Mouse (Mus musculus) Patski (cell line): Measurements from ENCODE around the gene Plau. TPM values are rescaled to one million over a fixed set of nuclear protein-coding genes. Genes with fewer than 3 reads are reported as not detected.

ENCODE experiments used
- ATAC-seq: fragments of 100-300 bp; one replicate; pipeline ENCODE4 v1.8.0; 2021
- CTCF ChIA-PET: fragments of 350-600 bp; sonication (Branson Sonifier 250); formaldehyde crosslinking; loops from one replicate; lab custom pipeline; 2022; ENCODE audit warnings: inconsistent platforms; lab: Charles Lee
- POLR2A ChIA-PET: fragments of 350-600 bp; sonication (Branson Sonifier 250); formaldehyde crosslinking; loops from one replicate; lab custom pipeline; 2022; ENCODE audit warnings: antibody characterized with exemption, inconsistent platforms; lab: Charles Lee
- DNase-seq: peaks from one replicate; pipeline ENCODE4 v3.0.0-alpha.2; 2011; ENCODE audit warnings: low read depth, low spot score
- H3K27me3 ChIP-seq: fragments of 371-371 bp; one replicate; pipeline ENCODE4 v1.5.1; 2021
- CTCF ChIP-seq: fragments of 100-300 bp; IDR thresholded peaks from one replicate; pipeline ENCODE4 v1.5.1; 2021
- in situ Hi-C: fragments of 300-500 bp; cut with MboI; formaldehyde crosslinking; loops from 3 replicates; pipeline ENCODE4 v1.11.1; 2018; ENCODE audit warnings: low pct_unique_long_range_greater_than_20kb, mixed read lengths
- polyA plus RNA-seq: library from polyadenylated mRNA; unstranded; gene quantifications from one replicate; pipeline ENCODE4 v1.2.3, GENCODE M21; 2021

Gene Plau
- polyA plus RNA-seq, 1 experiment from 2014 or later = 88.3 TPM

GRCm38 (mm10) chr14:20827491-20827890 is 9.0 kb upstream of the Plau start:
- TF ChIP-seq CTCF = no peak
- DNase-seq = no peak
- H3K27me3 ChIP-seq = no peaks in the 10 kb centered on the region
- CTCF ChIA-PET = no interaction called here
- POLR2A ChIA-PET = no interaction called here
- ATAC-seq = no peak
- in situ Hi-C loops = no loop called here

GRCm38 (mm10) chr14:20828524-20828923 is 7.9 kb upstream of the Plau start:
- no peak for TF ChIP-seq CTCF
- no peak for DNase-seq
- POLR2A ChIA-PET = no interaction called here
- no peaks in the 10 kb centered on the region for H3K27me3 ChIP-seq
- CTCF ChIA-PET = no interaction called here
- in situ Hi-C loops = no loop called here
- ATAC-seq = no peak

- ChIA-PET POLR2A (no interaction called here), CTCF (interaction anchor here (1.0 kb wide), 1 partner anchor 10 kb away, joined by 4 read pairs; no protein-coding TSS in a partner anchor)
- in situ Hi-C loops = no loop called here
- ATAC-seq (no peak), DNase-seq (no peak)
- H3K27me3 ChIP-seq = no peaks in the 10 kb centered on the region
- no peak for TF ChIP-seq CTCF
These were observed 6.7 kb upstream of the Plau start for GRCm38 (mm10) chr14:20829523-20830366.

GRCm38 (mm10) chr14:20831141-20831910 is 5.1 kb upstream of the Plau start:
- no peaks in the 10 kb centered on the region for H3K27me3 ChIP-seq
- no peak for TF ChIP-seq CTCF
- ChIA-PET POLR2A (no interaction called here), CTCF (interaction anchor here (0.8 to 1.7 kb wide), 2 partner anchors 41 to 65 kb away, joined by 3 to 4 read pairs; no protein-coding TSS in a partner anchor)
- in situ Hi-C loops = no loop called here
- ATAC-seq (peak; percentile 57), DNase-seq (no peak)

GRCm38 (mm10) chr14:20831915-20832314 is 4.5 kb upstream of the Plau start:
- DNase-seq = no peak
- ChIA-PET CTCF (interaction anchor here (0.8 to 1.7 kb wide), 2 partner anchors 41 to 66 kb away, joined by 3 to 4 read pairs; no protein-coding TSS in a partner anchor), POLR2A (no interaction called here)
- ATAC-seq = no peak
- in situ Hi-C loops = no loop called here
- H3K27me3 ChIP-seq = no peaks in the 10 kb centered on the region
- TF ChIP-seq CTCF = no peak

GRCm38 (mm10) chr14:20833525-20833924 is 2.9 kb upstream of the Plau start:
- ChIA-PET POLR2A (interaction anchor here (0.7 kb wide), 1 partner anchor 11 kb away, joined by 5 read pairs; no protein-coding TSS in a partner anchor), CTCF (interaction anchor here (0.6 to 1.1 kb wide), 2 partner anchors 24 to 30 kb away, joined by 3 read pairs; no protein-coding TSS in a partner anchor)
- in situ Hi-C loops = no loop called here
- DNase-seq = no peak
- TF ChIP-seq CTCF = no peak
- no peak for ATAC-seq
- H3K27me3 ChIP-seq = no peaks in the 10 kb centered on the region

GRCm38 (mm10) chr14:20834136-20834535 is 2.3 kb upstream of the Plau start:
- no peaks in the 10 kb centered on the region for H3K27me3 ChIP-seq
- TF ChIP-seq CTCF = no peak
- DNase-seq (no peak), ATAC-seq (no peak)
- ChIA-PET CTCF (interaction anchor here (1.1 kb wide), 1 partner anchor 31 kb away, joined by 3 read pairs; no protein-coding TSS in a partner anchor), POLR2A (no interaction called here)
- in situ Hi-C loops = no loop called here

GRCm38 (mm10) chr14:20836905-20837376 is 481 bp downstream of the Plau start:
- ChIA-PET CTCF (no interaction called here), POLR2A (interaction anchor here (0.6 to 1.0 kb wide), 5 partner anchors 26 to 191 kb away, joined by 3 to 7 read pairs (median 4); no protein-coding TSS in a partner anchor)
- ATAC-seq = no peak
- no peak for DNase-seq
- no peak for TF ChIP-seq CTCF
- H3K27me3 ChIP-seq = no peaks in the 10 kb centered on the region
- in situ Hi-C loops = loop anchor here (5.0 kb wide), 2 partner anchors 35 kb away; no protein-coding TSS in a partner anchor

- DNase-seq = no peak
- no peak for ATAC-seq
- H3K27me3 ChIP-seq = no peaks in the 10 kb centered on the region
- in situ Hi-C loops = loop anchor here (5.0 kb wide), 2 partner anchors 35 kb away; no protein-coding TSS in a partner anchor
- TF ChIP-seq CTCF = no peak
- CTCF ChIA-PET = no interaction called here
- POLR2A ChIA-PET = interaction anchor here (0.6 to 1.0 kb wide), 2 partner anchors 31 to 93 kb away, joined by 3 to 8 read pairs; no protein-coding TSS in a partner anchor
These were observed 1.2 kb downstream of the Plau start for GRCm38 (mm10) chr14:20837681-20838080.

GRCm38 (mm10) chr14:20841526-20841925 is 5.1 kb downstream of the Plau start:
- in situ Hi-C loops = no loop called here
- ATAC-seq = no peak
- CTCF ChIA-PET = interaction anchor here (1.0 kb wide), 1 partner anchor 16 kb away, joined by 3 read pairs; no protein-coding TSS in a partner anchor
- no peak for DNase-seq
- POLR2A ChIA-PET = interaction anchor here (1.4 kb wide), 1 partner anchor 28 kb away, joined by 3 read pairs; no protein-coding TSS in a partner anchor
- H3K27me3 ChIP-seq = no peaks in the 10 kb centered on the region
- TF ChIP-seq CTCF = no peak
